In the genomic region with DNA sequence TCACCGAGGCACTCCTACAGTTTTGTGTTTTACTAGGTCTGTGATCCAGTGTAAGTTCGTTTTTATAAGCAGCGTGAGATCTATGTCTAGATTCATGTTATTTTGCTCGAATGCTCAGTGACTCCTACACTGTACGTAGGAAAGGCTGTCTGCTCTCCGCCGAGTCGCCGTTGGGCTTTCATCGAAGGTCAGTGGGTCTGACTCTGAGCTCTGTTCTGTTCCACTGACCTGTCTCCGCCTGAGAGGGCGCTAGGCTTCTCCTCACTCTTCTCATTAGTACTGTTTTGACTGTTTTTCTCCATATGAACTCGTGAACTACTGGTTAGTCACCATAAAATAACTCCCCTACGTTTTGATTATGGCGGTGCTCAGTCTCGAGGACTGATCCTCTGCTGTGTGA, we compare ENCODE assay signal across 16 mouse cellular contexts.
"Had no signal": no experiment of that assay in that cellular context is flagged by ENCODE, and none has a peak within 500 bp of the region (broad histone marks: within the 10 kb centered on the region; RNA-seq: fewer than 3 reads in every experiment).

No protein-coding gene starts in this region.

- H3K4me3 ChIP-seq: limb, embryonic 13.5 days; midbrain, embryonic 13.5 days; myocyte; neural tube, embryonic 15.5 days had no signal

- H3K4me2 ChIP-seq: limb, embryonic 13.5 days; midbrain, embryonic 13.5 days; neural tube, embryonic 15.5 days had no signal

- ATAC-seq: intestine, embryonic 16.5 days; midbrain, embryonic 13.5 days had no signal

- H3K9ac ChIP-seq: limb, embryonic 13.5 days; liver, embryonic 14.5 days; midbrain, embryonic 13.5 days; neural tube, embryonic 15.5 days had no signal

- H3K27me3 ChIP-seq: limb, embryonic 13.5 days; midbrain, embryonic 13.5 days; neural tube, embryonic 15.5 days had no signal

- H3K4me1 ChIP-seq: limb, embryonic 13.5 days; midbrain, embryonic 13.5 days; neural tube, embryonic 15.5 days had no signal

- H3K9me3 ChIP-seq: midbrain, embryonic 13.5 days; neural tube, embryonic 15.5 days had no signal

- H3K36me3 ChIP-seq: neural tube, embryonic 15.5 days had no signal

- DNase-seq: kidney, adult 9 months; kidney, postnatal 14 days; layer of hippocampus, adult 9-11 months; left cerebral cortex, postnatal 4 days; lung, adult 18-20 months; retina, postnatal 1 day; right cerebral cortex, postnatal 4 days; spleen, adult 18-20 months; thymus, adult 2 months; thymus, postnatal 25 days had no signal

- H3K27ac ChIP-seq: limb, embryonic 13.5 days; liver, embryonic 14.5 days; midbrain, embryonic 13.5 days; neural tube, embryonic 15.5 days had no signal
